Mouse (Mus musculus): Measurements from ENCODE around the gene Mmp15.

- no peak for TF ChIP-seq MAFK (IDR thresholded peaks at IDR 0.05; ENCODE audit: insufficient read depth, low read depth, low read length)
- no peak for TF ChIP-seq HCFC1 (IDR thresholded peaks at IDR 0.05; ENCODE audit: borderline replicate concordance, insufficient read depth, low read length)
- TF ChIP-seq ZC3H11A (IDR thresholded peaks at IDR 0.05; ENCODE audit: borderline replicate concordance, low read depth, low read length) = no peak
Observed at GRCm38 (mm10) chr8:95376309-95376999, 24.4 kb downstream of the Mmp15 start.
